Mouse (Mus musculus): ENCODE measurements at regions not wholly inside any gene's neighbourhood (a gene's known extent, or its start where the extent isn't known, plus 50 kb on each side); places are given as distances from the start of the nearest gene placed in this dataset.

GRCm38 (mm10) chr15:38398852-38399251 lies 973.5 kb downstream of the 4930447A16Rik start:
- H3K4me1 ChIP-seq (ENCODE audit: control insufficient read depth in 1 of 2, insufficient read depth in 2 of 2): no peaks in the 10 kb centered on the region
- no peak overlapping the region for H3K4me3 ChIP-seq (replicated peaks in 1 of 3; ENCODE audit: low read depth in 2 of 3, low read length in 2 of 3, poor library complexity in 1 of 3)
- no peak overlapping the region for H3K27ac ChIP-seq (ENCODE audit: insufficient read depth, low read depth)
- H3K27me3 ChIP-seq (replicated peaks): peaks cover 10% of the 10 kb centered on the region
- no peak for DNase-seq (ENCODE audit: extremely low read depth)
- no peak overlapping the region for H3K9ac ChIP-seq (ENCODE audit: insufficient read depth, low read depth)
- no peaks in the 10 kb centered on the region for H3K9me3 ChIP-seq (replicated peaks; ENCODE audit: low read length)
- H3K4me2 ChIP-seq (ENCODE audit: insufficient read depth, low read depth, poor library complexity, severe bottlenecking): no peak overlapping the region
- no peaks in the 10 kb centered on the region for H3K79me2 ChIP-seq (replicated peaks; ENCODE audit: control insufficient read depth, extremely low read depth, insufficient read depth, poor library complexity, severe bottlenecking)
- no peaks in the 10 kb centered on the region for H3K36me3 ChIP-seq (replicated peaks in 1 of 2; ENCODE audit: control insufficient read depth in 1 of 2, insufficient read depth in 1 of 2, low read length in 1 of 2)
- dilution Hi-C loops (cut with MboI; ENCODE audit: extremely low pct_ligation_motif_present, extremely low pct_unique_long_range_greater_than_20kb, low sequenced_read_pairs): no loop called here
- no peak for TF ChIP-seq ZNF384 (IDR thresholded peaks at IDR 0.05; ENCODE audit: low read depth, low read length)
- TF ChIP-seq NELFE (IDR thresholded peaks at IDR 0.05; ENCODE audit: low read depth, low read length): no peak
- TF ChIP-seq TBP (conservative IDR thresholded peaks at IDR 0.05; ENCODE audit: low read depth, low read length): no peak
- no peak for TF ChIP-seq GABPA (IDR thresholded peaks at IDR 0.05; ENCODE audit: insufficient replicate concordance, low read depth, low read length)
- no peak for TF ChIP-seq EP300 (IDR thresholded peaks at IDR 0.05; ENCODE audit: low read length)
- TF ChIP-seq SIN3A (IDR thresholded peaks at IDR 0.05; ENCODE audit: low read length): no peak
- TF ChIP-seq MYC (IDR thresholded peaks at IDR 0.05; ENCODE audit: low read depth, low read length): no peak
- TF ChIP-seq KAT2A (IDR thresholded peaks at IDR 0.05; ENCODE audit: insufficient replicate concordance, low read length): no peak
- TF ChIP-seq HCFC1 (IDR thresholded peaks at IDR 0.05; ENCODE audit: low read depth, low read length): no peak
- TF ChIP-seq USF2 (conservative IDR thresholded peaks at IDR 0.05; ENCODE audit: low read depth, low read length): no peak
- no peak for TF ChIP-seq IRF4 (IDR thresholded peaks at IDR 0.05; ENCODE audit: low read depth, low read length)
- no peak for TF ChIP-seq PAX5 (IDR thresholded peaks at IDR 0.05; ENCODE audit: low read length)
- TF ChIP-seq POLR2AphosphoS2 (IDR thresholded peaks at IDR 0.05; ENCODE audit: low read depth, low read length): no peak
- TF ChIP-seq E2F4 (IDR thresholded peaks at IDR 0.05; ENCODE audit: insufficient replicate concordance, low read depth, low read length): no peak
- in situ Hi-C loops (cut with MboI; ENCODE audit: low pct_ligation_motif_present, low pct_unique_long_range_greater_than_20kb, low sequenced_read_pairs): no loop called here

- Histone ChIP-seq H3K79me2 (replicated peaks; ENCODE audit: control insufficient read depth, extremely low read depth, insufficient read depth, poor library complexity, severe bottlenecking) (no peaks in the 10 kb centered on the region), H3K36me3 (replicated peaks in 1 of 2; ENCODE audit: control insufficient read depth in 1 of 2, insufficient read depth in 1 of 2, low read length in 1 of 2) (no peaks in the 10 kb centered on the region), H3K9ac (ENCODE audit: insufficient read depth, low read depth) (no peak overlapping the region), H3K27ac (ENCODE audit: insufficient read depth, low read depth) (no peak overlapping the region), H3K9me3 (replicated peaks; ENCODE audit: low read length) (no peaks in the 10 kb centered on the region), H3K4me1 (ENCODE audit: control insufficient read depth in 1 of 2, insufficient read depth in 2 of 2) (no peaks in the 10 kb centered on the region), H3K27me3 (replicated peaks) (peaks cover 10% of the 10 kb centered on the region), H3K4me2 (ENCODE audit: insufficient read depth, low read depth, poor library complexity, severe bottlenecking) (no peak overlapping the region), H3K4me3 (replicated peaks in 1 of 3; ENCODE audit: low read depth in 2 of 3, low read length in 2 of 3, poor library complexity in 1 of 3) (no peak overlapping the region)
- in situ Hi-C loops (cut with MboI; ENCODE audit: low pct_ligation_motif_present, low pct_unique_long_range_greater_than_20kb, low sequenced_read_pairs): no loop called here
- dilution Hi-C loops (cut with MboI; ENCODE audit: extremely low pct_ligation_motif_present, extremely low pct_unique_long_range_greater_than_20kb, low sequenced_read_pairs): no loop called here
- no peak for DNase-seq (ENCODE audit: extremely low read depth)
- TF ChIP-seq RCOR1 (conservative IDR thresholded peaks at IDR 0.05; ENCODE audit: low read depth, low read length): no peak
- TF ChIP-seq ZC3H11A (IDR thresholded peaks at IDR 0.05; ENCODE audit: low read depth, low read length): no peak
- no peak for TF ChIP-seq PAX5 (IDR thresholded peaks at IDR 0.05; ENCODE audit: low read length)
- no peak for TF ChIP-seq MEF2A (IDR thresholded peaks at IDR 0.05; ENCODE audit: borderline replicate concordance, low read depth, low read length)
- TF ChIP-seq MXI1 (IDR thresholded peaks at IDR 0.05; ENCODE audit: low read depth, low read length): no peak
- no peak for TF ChIP-seq UBTF (IDR thresholded peaks at IDR 0.05; ENCODE audit: low read depth, low read length)
- TF ChIP-seq E2F4 (IDR thresholded peaks at IDR 0.05; ENCODE audit: insufficient replicate concordance, low read depth, low read length): no peak
- no peak for TF ChIP-seq MYC (IDR thresholded peaks at IDR 0.05; ENCODE audit: low read depth, low read length)
- TF ChIP-seq MAZ (IDR thresholded peaks at IDR 0.05; ENCODE audit: low read depth, low read length): no peak
- no peak for TF ChIP-seq JUN (IDR thresholded peaks at IDR 0.05; ENCODE audit: insufficient read depth, low read depth, low read length)
- no peak for TF ChIP-seq BHLHE40 (IDR thresholded peaks at IDR 0.05; ENCODE audit: low read depth, low read length)
- no peak for TF ChIP-seq ZNF384 (IDR thresholded peaks at IDR 0.05; ENCODE audit: low read depth, low read length)
These were observed 977.4 kb downstream of the 4930447A16Rik start for GRCm38 (mm10) chr15:38402762-38403161.

Measured in CH12.LX (cell line).